In genomic region chr2:13573408-13574065, GRCm38 (mm10) we compare ENCODE assay signal across 8 mouse cellular contexts. TPM values are rescaled to one million over a fixed set of nuclear protein-coding genes. Genes with fewer than 3 reads are reported as not detected.
DNase-seq lines count a peak whose midpoint lies in the region; ATAC-seq and TF ChIP-seq lines count a peak whose summit lies in the region.

Vim (plus strand) TSS chr2:13573927.

- no peaks in the 10 kb centered on the region for H3K36me3 ChIP-seq in ES-Bruce4 (ENCODE audit: control insufficient read depth, insufficient read depth, low read length, poor library complexity, severe bottlenecking)
- peaks cover 11% of the 10 kb centered on the region for H3K36me3 ChIP-seq in heart, embryonic 15.5 days
- no peaks in the 10 kb centered on the region; the same call in 1 of the 2 replicates for H3K36me3 ChIP-seq in liver, postnatal 0 days (replicated peaks; ENCODE audit: insufficient read depth, low read length)
- H3K36me3 ChIP-seq in neural tube, embryonic 15.5 days: peaks cover 3% of the 10 kb centered on the region; the same call in 1 of the 2 replicates

- TF ChIP-seq POLR2A in ES-Bruce4 (IDR thresholded peaks at IDR 0.05; ENCODE audit: insufficient read depth, low read length): no peak

- WGBS in heart, embryonic 15.5 days: under 1% methylated on average over 26 of the region's 26 CpGs
- 1% methylated on average over 26 of the region's 26 CpGs for WGBS in liver, postnatal 0 days (ENCODE audit: insufficient replicate concordance)
- under 1% methylated on average over 26 of the region's 26 CpGs for WGBS in neural tube, embryonic 15.5 days

- peak within 1 kb of the TSS; percentile 75 for H3K4me2 ChIP-seq in heart, embryonic 15.5 days
- H3K4me2 ChIP-seq in liver, postnatal 0 days (ENCODE audit: low read depth, low read length): peak within 1 kb of the TSS; percentile 82
- H3K4me2 ChIP-seq in neural tube, embryonic 15.5 days: peak within 1 kb of the TSS; percentile 89

- no peaks in the 10 kb centered on the region for H3K9me3 ChIP-seq in ES-Bruce4 (replicated peaks; ENCODE audit: control insufficient read depth, insufficient read depth, low read length, poor library complexity, severe bottlenecking)
- no peaks in the 10 kb centered on the region for H3K9me3 ChIP-seq in heart, embryonic 15.5 days (replicated peaks)
- H3K9me3 ChIP-seq in liver, postnatal 0 days (ENCODE audit: low read length): no peaks in the 10 kb centered on the region
- H3K9me3 ChIP-seq in neural tube, embryonic 15.5 days (replicated peaks): no peaks in the 10 kb centered on the region

- 0 out of 2 replicates have a peak within 1 kb of the TSS, but pooled peaks have one; percentile 32 for H3K27ac ChIP-seq in ES-Bruce4 (ENCODE audit: insufficient read depth, low read length)
- H3K27ac ChIP-seq in heart, embryonic 15.5 days: peak within 1 kb of the TSS; percentile 99
- peak within 1 kb of the TSS; percentile 89 for H3K27ac ChIP-seq in liver, postnatal 0 days (ENCODE audit: low read depth)
- H3K27ac ChIP-seq in neural tube, embryonic 15.5 days (replicated peaks): peak within 1 kb of the TSS; percentile 90

- H3K4me3 ChIP-seq in ES-Bruce4 (ENCODE audit: low read depth, low read length): peak within 1 kb of the TSS; percentile 65
- peak within 1 kb of the TSS; percentile 87 for H3K4me3 ChIP-seq in heart, embryonic 15.5 days
- H3K4me3 ChIP-seq in liver, postnatal 0 days (ENCODE audit: low read depth, low read length): peak within 1 kb of the TSS; percentile 65
- peak within 1 kb of the TSS; percentile 65 for H3K4me3 ChIP-seq in neural tube, embryonic 15.5 days (replicated peaks)

- DNase-seq in brain, embryonic 18.5 days (ENCODE audit: low read depth, low spot score): peak; percentile 76
- DNase-seq in fibroblast of lung, adult 2 months (ENCODE audit: low read depth): peak; percentile 93
- DNase-seq in kidney, postnatal 14 days: peak; percentile 89
- DNase-seq in liver, postnatal 0 days: peak; percentile 87
- DNase-seq in thymus, postnatal 0 days (ENCODE audit: low spot score): peak; percentile 83

- no peaks in the 10 kb centered on the region for H3K4me1 ChIP-seq in ES-Bruce4 (ENCODE audit: control insufficient read depth, insufficient read depth, low read length)
- peaks cover 21% of the 10 kb centered on the region for H3K4me1 ChIP-seq in heart, embryonic 15.5 days (replicated peaks)
- H3K4me1 ChIP-seq in liver, postnatal 0 days (ENCODE audit: insufficient read depth): peaks cover 18% of the 10 kb centered on the region
- peaks cover 37% of the 10 kb centered on the region for H3K4me1 ChIP-seq in neural tube, embryonic 15.5 days

- no peak within 1 kb of the TSS for H3K9ac ChIP-seq in ES-Bruce4 (ENCODE audit: low read depth, poor library complexity, severe bottlenecking)
- H3K9ac ChIP-seq in heart, embryonic 15.5 days: peak within 1 kb of the TSS; percentile 88
- peak within 1 kb of the TSS; percentile 66 for H3K9ac ChIP-seq in liver, postnatal 0 days (replicated peaks)
- H3K9ac ChIP-seq in neural tube, embryonic 15.5 days (replicated peaks): peak within 1 kb of the TSS; percentile 69

- H3K27me3 ChIP-seq in ES-Bruce4 (ENCODE audit: control insufficient read depth, insufficient read depth, low read length, poor library complexity, severe bottlenecking): peaks cover 3% of the 10 kb centered on the region; the same call in 1 of the 2 replicates
- H3K27me3 ChIP-seq in heart, embryonic 15.5 days: no peaks in the 10 kb centered on the region
- H3K27me3 ChIP-seq in liver, postnatal 0 days (ENCODE audit: insufficient read depth, low read length): peaks cover 23% of the 10 kb centered on the region
- no peaks in the 10 kb centered on the region for H3K27me3 ChIP-seq in neural tube, embryonic 15.5 days (replicated peaks)

- ATAC-seq in heart, embryonic 15.5 days (replicated peaks; ENCODE audit: insufficient number of reproducible peaks, insufficient read depth, low FRiP score, low read depth): peak; percentile 93
- peak; percentile 82 for ATAC-seq in liver, postnatal 0 days
- ATAC-seq in neural tube, embryonic 15.5 days (ENCODE audit: low FRiP score): peak; percentile 89

- no peak for TF ChIP-seq CTCF in ES-Bruce4 (IDR thresholded peaks at IDR 0.05; ENCODE audit: low read depth, low read length)
- no peak for TF ChIP-seq CTCF in liver, postnatal 0 days (IDR thresholded peaks at IDR 0.05; ENCODE audit: low read depth)

- TF ChIP-seq EP300 in ES-Bruce4 (IDR thresholded peaks at IDR 0.05; ENCODE audit: insufficient read depth, low read depth, low read length): no peak
- TF ChIP-seq EP300 in liver, postnatal 0 days (IDR thresholded peaks at IDR 0.05; ENCODE audit: low read depth): no peak

RNA-seq across cellular contexts. Expression of gene Vim, which starts in this region (rescaled TPM):
- polyA plus RNA-seq in ES-Bruce4 (2011; ENCODE audit: insufficient read depth, insufficient read length, low read depth, missing spikeins): 87.1 and 91.9 TPM in 2 replicates
- 867 and 926 TPM in 2 replicates for polyA plus RNA-seq in heart, embryonic 15.5 days (2015; fragmentation: Nextera tagmentation; extraction: Ambion mirVana)
- polyA plus RNA-seq in liver, postnatal 0 days (2015; fragmentation: Nextera tagmentation; extraction: Ambion mirVana): 97.4 and 105 TPM in 2 replicates
- polyA plus RNA-seq in neural tube, embryonic 15.5 days (2015; fragmentation: Nextera tagmentation; extraction: Ambion mirVana): 441 and 489 TPM in 2 replicates
- 227 and 232 TPM in 2 replicates for polyA plus RNA-seq in thymus, postnatal 0 days (2015; fragmentation: Nextera tagmentation; extraction: Ambion mirVana)

Comparison
In these comparisons a context has a peak if more than half of its experiments do, and no peak if none do; other contexts are left out.
1. Peak in every context shown above with its lines: DNase-seq, ATAC-seq, H3K4me3 ChIP-seq and H3K27ac ChIP-seq.
2. H3K27ac ChIP-seq: peak in every context shown above with its lines; median percentile 99 in heart, embryonic 15.5 days; 90 in neural tube, embryonic 15.5 days; 89 in liver, postnatal 0 days; 32 in ES-Bruce4.